Mouse (Mus musculus): ENCODE results near the gene Angptl2. TPM values are rescaled to one million over a fixed set of nuclear protein-coding genes. Genes with fewer than 3 reads are reported as not detected.

The Angptl2 gene
- 22.3 and 29.0 TPM in 2 replicates for polyA plus RNA-seq (2012; rRNA removed)

- 18% methylated on average over 22 of the region's 22 CpGs for WGBS
- DNase-seq (ENCODE audit: low read depth, low spot score): peak; percentile 16
Observed at GRCm38 (mm10) chr2:33215700-33216509, at the start of gene Angptl2. Gene Angptl2 (plus strand): TSS chr2:33216069.

DNA sequence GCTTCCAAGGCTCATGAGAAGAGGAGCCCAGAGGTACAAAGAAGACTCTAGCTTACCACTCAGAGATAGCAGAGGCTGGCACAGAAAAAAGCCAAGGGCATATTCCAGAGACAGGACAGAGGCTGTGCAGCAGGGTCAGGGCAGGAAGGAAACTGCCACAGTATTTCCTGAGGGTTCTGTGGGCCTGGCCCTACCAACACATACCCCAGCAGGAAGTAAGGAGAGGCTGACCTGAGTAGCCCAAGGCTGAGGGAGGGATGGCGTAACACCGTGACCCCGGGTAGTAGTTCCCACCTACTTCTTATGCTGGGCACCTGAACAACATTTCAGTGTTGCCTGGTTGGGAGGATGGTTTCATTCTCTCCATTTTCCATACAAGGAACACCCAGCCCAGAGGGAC is 48.8 kb upstream of the Angptl2 start:
- DNase-seq (ENCODE audit: low read depth, low spot score): no peak
- WGBS: 91% methylated on average over 3 of the region's 3 CpGs

GRCm38 (mm10) chr2:33169445-33169844 is 46.4 kb upstream of the Angptl2 start:
- 87% methylated on average over 6 of the region's 6 CpGs for WGBS
- DNase-seq (ENCODE audit: low read depth, low spot score): no peak

GRCm38 (mm10) chr2:33170777-33171565 is 44.9 kb upstream of the Angptl2 start:
- DNase-seq (ENCODE audit: low read depth, low spot score): no peak
- WGBS: 72% methylated on average over 10 of the region's 10 CpGs

GRCm38 (mm10) chr2:33173126-33173525 is 42.7 kb upstream of the Angptl2 start:
- WGBS: 44% methylated on average over 10 of the region's 10 CpGs
- no peak for DNase-seq (ENCODE audit: low read depth, low spot score)

- WGBS: 94% methylated on average over 7 of the region's 7 CpGs
- DNase-seq (ENCODE audit: low read depth, low spot score): no peak
Observed at GRCm38 (mm10) chr2:33173686-33174085, 42.2 kb upstream of the Angptl2 start.

GRCm38 (mm10) chr2:33176516-33176915 is 39.4 kb upstream of the Angptl2 start:
- no peak for DNase-seq (ENCODE audit: low read depth, low spot score)
- WGBS: 55% methylated on average over 7 of the region's 7 CpGs

GRCm38 (mm10) chr2:33176921-33177320 is 38.9 kb upstream of the Angptl2 start:
- DNase-seq (ENCODE audit: low read depth, low spot score): no peak
- 75% methylated on average over 2 of the region's 2 CpGs for WGBS

- 48% methylated on average over 12 of the region's 12 CpGs for WGBS
- DNase-seq (ENCODE audit: low read depth, low spot score): no peak
Observed at GRCm38 (mm10) chr2:33177443-33178242, 38.2 kb upstream of the Angptl2 start.

DNA sequence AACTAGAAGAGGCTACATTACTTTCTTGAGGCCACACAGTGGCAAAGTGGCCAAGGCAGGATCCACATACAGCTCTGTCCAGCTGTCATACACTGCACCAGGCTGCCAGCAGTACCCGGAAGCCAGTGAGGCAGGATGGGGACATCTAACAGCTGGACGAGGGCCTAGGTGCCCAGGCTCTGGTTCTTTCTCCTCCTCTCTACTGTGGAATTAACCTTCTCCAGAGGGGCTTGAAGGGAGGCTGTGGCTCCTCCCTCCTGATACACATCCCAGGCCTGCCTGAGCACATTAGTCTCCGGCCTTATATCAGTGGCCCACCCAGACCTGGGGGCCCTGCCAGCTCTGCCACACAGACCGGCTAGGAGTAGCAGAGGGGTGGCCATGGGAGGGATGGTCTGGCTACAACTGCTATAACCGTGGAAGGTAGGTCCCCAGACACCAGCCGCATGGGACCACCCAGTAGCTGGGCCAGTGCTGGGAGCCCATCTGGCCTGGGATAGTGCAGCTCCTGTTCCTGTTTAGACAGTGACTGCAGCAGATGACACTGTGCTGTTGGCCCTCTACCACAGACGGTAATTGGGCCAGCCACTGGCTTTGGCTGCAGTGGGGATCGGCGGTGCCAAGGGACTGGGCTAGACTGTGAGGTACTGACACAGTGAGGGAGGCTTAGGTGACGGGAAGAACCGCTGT is 37.5 kb upstream of the Angptl2 start:
- 74% methylated on average over 11 of the region's 11 CpGs for WGBS
- DNase-seq (ENCODE audit: low read depth, low spot score): no peak

DNA sequence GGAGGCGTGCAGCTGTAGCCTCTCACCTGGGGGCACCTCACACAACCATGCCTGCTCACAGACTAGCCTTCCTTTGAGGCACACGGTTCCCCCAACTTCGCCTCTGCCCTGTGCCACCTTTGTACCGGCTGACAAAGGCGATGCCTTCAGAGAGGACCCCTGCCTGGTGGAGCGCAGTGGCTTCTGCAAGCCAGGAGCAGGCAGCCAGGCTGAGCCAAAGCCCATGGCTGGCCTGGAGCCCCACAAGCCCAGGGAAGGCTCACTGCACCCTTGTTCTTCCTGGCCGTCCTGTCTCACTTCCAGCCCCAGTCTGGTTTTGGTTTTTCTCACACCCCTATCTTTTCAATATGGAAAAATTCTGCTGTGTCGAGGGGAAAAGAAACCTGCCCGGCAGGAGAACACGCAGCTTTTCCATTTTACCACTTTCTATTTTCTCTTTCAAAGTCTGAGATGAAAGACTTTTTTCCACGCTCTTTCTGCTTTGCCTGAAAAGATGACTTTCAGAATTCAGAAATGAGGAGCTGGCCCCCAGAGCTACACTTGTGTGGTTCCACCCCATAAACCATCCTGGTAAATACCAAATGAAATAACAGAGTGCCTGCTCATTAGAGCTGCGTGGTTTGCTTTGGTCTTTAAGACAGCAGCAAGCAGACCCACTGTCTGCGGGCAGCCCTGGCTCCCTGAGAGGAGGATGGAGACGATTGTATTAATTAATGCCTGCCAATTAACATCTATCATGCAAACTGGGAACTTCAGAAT is 36.5 kb upstream of the Angptl2 start:
- no peak for DNase-seq (ENCODE audit: low read depth, low spot score)
- 73% methylated on average over 14 of the region's 14 CpGs for WGBS

GRCm38 (mm10) chr2:33179930-33180630 is 35.8 kb upstream of the Angptl2 start:
- DNase-seq (ENCODE audit: low read depth, low spot score): no peak
- WGBS: 63% methylated on average over 16 of the region's 16 CpGs

- DNase-seq (ENCODE audit: low read depth, low spot score): no peak
- WGBS: 88% methylated on average over 7 of the region's 7 CpGs
Observed at GRCm38 (mm10) chr2:33183321-33183720, 32.5 kb upstream of the Angptl2 start.

GRCm38 (mm10) chr2:33184641-33185040 is 31.2 kb upstream of the Angptl2 start:
- WGBS: 67% methylated on average over 10 of the region's 10 CpGs
- no peak for DNase-seq (ENCODE audit: low read depth, low spot score)

GRCm38 (mm10) chr2:33185258-33185657 is 30.6 kb upstream of the Angptl2 start:
- 70% methylated on average over 7 of the region's 7 CpGs for WGBS
- no peak for DNase-seq (ENCODE audit: low read depth, low spot score)

DNA sequence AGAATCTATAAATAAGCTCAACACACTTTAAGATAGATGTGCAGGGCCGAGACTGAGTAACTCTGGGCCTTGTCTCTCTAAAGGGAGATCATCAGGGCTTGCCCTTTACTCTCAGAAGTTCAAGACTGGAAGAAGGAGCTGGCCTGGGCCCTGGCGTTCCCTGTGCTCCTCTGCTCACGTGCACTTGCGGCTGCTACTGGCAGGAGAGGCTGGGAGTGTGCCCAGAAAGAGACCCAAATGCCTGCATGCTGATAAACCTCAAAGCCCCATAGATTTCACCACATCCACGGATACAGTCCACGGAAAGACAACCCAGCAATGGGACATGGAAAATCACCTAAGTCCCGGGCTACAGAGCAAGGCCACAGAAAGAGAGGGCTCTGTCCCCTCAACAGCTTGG is 29.4 kb upstream of the Angptl2 start:
- WGBS: 82% methylated on average over 7 of the region's 7 CpGs
- DNase-seq (ENCODE audit: low read depth, low spot score): no peak

- WGBS: 70% methylated on average over 2 of the region's 2 CpGs
- no peak for DNase-seq (ENCODE audit: low read depth, low spot score)
Observed at GRCm38 (mm10) chr2:33187874-33188273, 28.0 kb upstream of the Angptl2 start.
